Mouse (Mus musculus): ENCODE results near the gene Gp9. TPM values are rescaled to one million over a fixed set of nuclear protein-coding genes. Genes with fewer than 3 reads are reported as not detected.

The Gp9 gene
- polyA plus RNA-seq, 1 experiment from 2014 or later = 4.3 TPM

DNA sequence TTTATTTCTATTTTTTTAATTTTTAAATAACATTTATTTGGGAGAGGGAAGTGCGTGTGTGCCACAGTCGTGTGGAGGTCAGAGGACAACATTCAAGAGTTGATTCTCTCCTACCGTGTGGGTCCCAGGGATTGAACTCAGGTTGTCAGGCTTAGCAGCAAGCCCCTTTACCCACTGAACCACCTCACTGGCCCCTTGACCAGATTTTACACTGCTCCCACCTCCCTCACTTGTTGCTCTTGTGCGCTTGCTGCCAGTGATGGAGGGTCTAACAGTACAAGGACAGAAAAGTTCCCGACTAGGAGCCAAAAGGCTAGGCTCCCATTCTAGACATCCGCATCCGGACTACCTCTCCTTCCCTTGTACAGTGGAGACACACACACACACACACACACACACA, 27.6 kb downstream of the Gp9 start:
- Histone ChIP-seq H3K4me3 (ENCODE audit: low read depth, low read length) (no peak overlapping the region), H3K27ac (ENCODE audit: low read depth) (no peak overlapping the region), H3K36me3 (ENCODE audit: insufficient read depth) (0 out of 2 replicates have a peak, but pooled peaks cover 11% of the 10 kb centered on the region), H3K4me2 (no peak overlapping the region), H3K9ac (no peak overlapping the region), H3K4me1 (ENCODE audit: insufficient read depth) (no peaks in the 10 kb centered on the region; the same call in 1 of the 2 replicates), H3K9me3 (ENCODE audit: low read depth, low read length) (no peaks in the 10 kb centered on the region), H3K27me3 (ENCODE audit: insufficient read depth, low read length) (no peaks in the 10 kb centered on the region)
- TF ChIP-seq CTCF (IDR thresholded peaks at IDR 0.05; ENCODE audit: low read depth) = no peak
- 82% methylated on average over 7 of the region's 7 CpGs for WGBS
- ATAC-seq (ENCODE audit: insufficient read depth) (no peak), DNase-seq (no peak)

DNA sequence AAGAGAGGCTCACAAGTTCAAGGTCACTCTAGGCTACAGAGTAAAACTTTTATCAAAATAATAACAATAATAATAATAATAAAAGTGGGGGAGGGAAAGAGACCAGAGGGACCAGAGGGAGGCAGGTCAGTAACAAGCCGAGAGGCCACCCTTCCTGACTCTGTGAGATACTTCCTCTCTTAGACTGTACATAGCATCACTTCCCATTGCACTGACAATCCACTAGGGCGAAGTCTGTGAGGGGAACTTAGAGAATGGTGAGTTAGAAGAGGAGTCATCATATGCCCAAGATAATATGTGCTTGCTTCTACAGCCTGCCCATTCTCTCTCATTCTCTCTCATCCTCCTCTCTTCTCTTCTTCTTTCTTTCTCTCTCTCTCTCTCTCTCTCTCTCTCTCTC, 28.2 kb downstream of the Gp9 start:
- H3K4me2 ChIP-seq = no peak overlapping the region
- no peaks in the 10 kb centered on the region for H3K9me3 ChIP-seq (ENCODE audit: low read depth, low read length)
- DNase-seq (peak; percentile 15), ATAC-seq (ENCODE audit: insufficient read depth) (no peak)
- H3K36me3 ChIP-seq (ENCODE audit: insufficient read depth) = 0 out of 2 replicates have a peak, but pooled peaks cover 11% of the 10 kb centered on the region
- no peak overlapping the region for H3K9ac ChIP-seq
- no peaks in the 10 kb centered on the region for H3K27me3 ChIP-seq (ENCODE audit: insufficient read depth, low read length)
- no peaks in the 10 kb centered on the region; the same call in 1 of the 2 replicates for H3K4me1 ChIP-seq (ENCODE audit: insufficient read depth)
- 0 out of 2 replicates have a peak, but pooled peaks have one; percentile 6 for TF ChIP-seq CTCF (IDR thresholded peaks at IDR 0.05; ENCODE audit: low read depth)
- WGBS = 70% methylated on average over 2 of the region's 2 CpGs
- H3K4me3 ChIP-seq (ENCODE audit: low read depth, low read length) = no peak overlapping the region
- no peak overlapping the region for H3K27ac ChIP-seq (ENCODE audit: low read depth)

DNA sequence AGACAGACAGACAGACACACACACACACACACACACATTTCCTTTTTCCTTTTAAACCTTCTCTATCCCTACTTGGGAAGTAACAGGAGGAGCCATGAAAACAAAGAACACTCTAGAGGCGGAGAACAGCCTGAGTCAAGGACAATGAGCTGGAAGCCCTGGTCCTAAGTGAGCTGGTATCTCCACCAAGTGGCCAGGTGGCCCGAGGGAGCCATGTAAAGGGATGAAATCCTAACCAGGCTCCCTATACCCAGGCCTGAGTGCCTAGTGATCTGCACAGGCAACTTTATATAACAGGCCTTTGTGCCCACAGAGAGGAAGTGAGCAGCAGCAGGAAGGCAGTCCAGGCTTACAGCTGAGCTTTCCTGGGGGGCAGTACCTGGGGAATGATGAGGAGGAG, 29.0 kb downstream of the Gp9 start:
- WGBS = 54% methylated on average over 2 of the region's 2 CpGs
- H3K27ac ChIP-seq (ENCODE audit: low read depth) = no peak overlapping the region
- no peak for TF ChIP-seq CTCF (IDR thresholded peaks at IDR 0.05; ENCODE audit: low read depth)

DNA sequence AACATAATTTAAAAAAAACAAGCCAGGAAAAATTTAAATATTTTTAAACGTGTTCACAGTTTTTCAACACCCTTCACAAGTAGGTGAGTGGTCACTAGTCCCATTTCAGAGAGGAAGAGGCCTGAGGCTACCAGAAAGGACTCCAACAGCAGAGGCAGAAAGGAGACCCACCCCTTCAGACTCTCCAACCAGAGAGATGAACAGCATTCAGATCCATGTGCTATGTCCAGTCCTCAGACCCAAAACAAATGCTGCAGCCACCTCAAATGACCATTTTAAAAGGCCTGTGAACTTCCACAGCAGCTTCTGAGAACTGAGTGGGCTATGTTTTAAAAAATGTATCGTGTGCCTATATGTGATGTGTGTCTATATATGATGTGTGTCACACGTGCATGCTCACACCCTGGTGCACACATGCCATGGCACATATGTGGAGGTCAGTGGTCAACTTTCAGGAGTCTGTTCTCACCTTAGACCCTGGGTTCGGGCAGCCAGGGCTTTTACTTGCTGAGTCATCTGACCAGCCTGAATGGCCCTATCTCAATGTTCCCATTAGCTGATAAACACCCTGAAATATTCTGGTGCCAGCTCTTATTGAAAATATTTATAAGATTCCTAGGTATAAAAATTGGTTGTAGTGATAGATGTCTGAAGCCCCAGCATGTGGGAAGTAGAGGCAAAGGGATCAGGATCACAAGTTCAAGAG, 30.0 kb downstream of the Gp9 start:
- no peaks in the 10 kb centered on the region for H3K27me3 ChIP-seq (ENCODE audit: insufficient read depth, low read length)
- DNase-seq (no peak), ATAC-seq (ENCODE audit: insufficient read depth) (no peak)
- WGBS = 80% methylated on average over 4 of the region's 4 CpGs
- no peak overlapping the region for H3K4me3 ChIP-seq (ENCODE audit: low read depth, low read length)
- no peaks in the 10 kb centered on the region for H3K9me3 ChIP-seq (ENCODE audit: low read depth, low read length)
- peaks cover 5% of the 10 kb centered on the region; the same call in 1 of the 2 replicates for H3K4me1 ChIP-seq (ENCODE audit: insufficient read depth)
- H3K4me2 ChIP-seq = no peak overlapping the region
- H3K27ac ChIP-seq (ENCODE audit: low read depth) = no peak overlapping the region
- H3K36me3 ChIP-seq (ENCODE audit: insufficient read depth) = 0 out of 2 replicates have a peak, but pooled peaks cover 11% of the 10 kb centered on the region
- TF ChIP-seq CTCF (IDR thresholded peaks at IDR 0.05; ENCODE audit: low read depth) = no peak
- H3K9ac ChIP-seq = no peak overlapping the region

More for the DNA sequence above, 29.0 kb downstream of the Gp9 start:
- ATAC-seq (ENCODE audit: insufficient read depth) = no peak
- Histone ChIP-seq H3K9ac (no peak overlapping the region), H3K9me3 (ENCODE audit: low read depth, low read length) (no peaks in the 10 kb centered on the region), H3K4me1 (ENCODE audit: insufficient read depth) (no peaks in the 10 kb centered on the region; the same call in 1 of the 2 replicates), H3K27me3 (ENCODE audit: insufficient read depth, low read length) (no peaks in the 10 kb centered on the region), H3K4me3 (ENCODE audit: low read depth, low read length) (no peak overlapping the region), H3K4me2 (no peak overlapping the region), H3K36me3 (ENCODE audit: insufficient read depth) (0 out of 2 replicates have a peak, but pooled peaks cover 11% of the 10 kb centered on the region)
- no peak for DNase-seq

DNA sequence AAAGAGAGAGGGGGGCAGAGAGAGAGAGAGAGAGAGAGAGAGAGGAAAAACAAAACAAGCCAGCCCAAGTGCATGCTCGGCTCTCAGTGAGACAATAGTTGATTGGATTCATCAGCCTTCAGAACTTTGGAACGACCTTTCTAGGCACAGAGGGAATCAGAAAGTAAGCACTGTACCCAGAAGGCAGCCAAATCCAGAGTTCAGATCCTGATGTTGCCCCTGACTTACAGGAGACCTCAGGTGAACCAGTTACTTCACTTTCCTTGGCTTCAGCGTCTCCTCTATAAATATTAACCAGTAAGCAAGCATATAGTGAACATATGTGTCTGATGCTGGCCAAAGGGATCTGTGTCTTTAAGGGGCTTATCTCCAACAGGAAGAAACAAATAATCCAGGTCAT, 30.6 kb downstream of the Gp9 start:
- ATAC-seq (ENCODE audit: insufficient read depth) = no peak
- Histone ChIP-seq H3K9me3 (ENCODE audit: low read depth, low read length) (no peaks in the 10 kb centered on the region), H3K27me3 (ENCODE audit: insufficient read depth, low read length) (no peaks in the 10 kb centered on the region), H3K4me2 (no peak overlapping the region), H3K27ac (ENCODE audit: low read depth) (no peak overlapping the region), H3K4me1 (ENCODE audit: insufficient read depth) (peaks cover 5% of the 10 kb centered on the region; the same call in 1 of the 2 replicates), H3K36me3 (ENCODE audit: insufficient read depth) (peaks cover 13% of the 10 kb centered on the region; the same call in 1 of the 2 replicates), H3K9ac (no peak overlapping the region), H3K4me3 (ENCODE audit: low read depth, low read length) (no peak overlapping the region)
- no peak for TF ChIP-seq CTCF (IDR thresholded peaks at IDR 0.05; ENCODE audit: low read depth)
- 76% methylated on average over 3 of the region's 3 CpGs for WGBS
- no peak for DNase-seq

DNA sequence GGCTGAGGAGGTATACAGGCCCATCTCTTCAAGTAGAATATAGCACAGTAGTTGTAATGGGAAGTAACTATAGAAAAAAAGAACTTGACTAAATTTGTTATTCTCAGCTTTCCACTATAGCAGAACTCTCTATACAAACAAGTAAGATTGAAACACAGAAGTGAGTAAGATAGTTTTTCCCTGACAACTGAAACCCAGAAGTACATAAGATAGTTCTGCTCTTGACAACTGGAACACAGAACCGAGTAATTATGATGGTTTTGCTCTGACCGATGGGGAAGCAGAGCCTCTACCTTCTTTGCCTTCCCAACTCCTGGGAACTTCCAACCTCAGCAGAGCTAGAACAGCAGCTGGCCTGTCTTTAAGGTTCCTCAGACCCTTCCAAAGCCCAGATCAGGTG, 31.3 kb downstream of the Gp9 start:
- Histone ChIP-seq H3K9me3 (ENCODE audit: low read depth, low read length) (no peaks in the 10 kb centered on the region), H3K27ac (ENCODE audit: low read depth) (no peak overlapping the region), H3K4me2 (peak overlapping the region; percentile 74), H3K27me3 (ENCODE audit: insufficient read depth, low read length) (no peaks in the 10 kb centered on the region), H3K36me3 (ENCODE audit: insufficient read depth) (peaks cover 17% of the 10 kb centered on the region; the same call in 1 of the 2 replicates), H3K4me1 (ENCODE audit: insufficient read depth) (peaks cover 5% of the 10 kb centered on the region; the same call in 1 of the 2 replicates), H3K9ac (no peak overlapping the region), H3K4me3 (ENCODE audit: low read depth, low read length) (peak overlapping the region; percentile 1; the same call in 1 of the 2 replicates)
- no peak for TF ChIP-seq CTCF (IDR thresholded peaks at IDR 0.05; ENCODE audit: low read depth)
- DNase-seq = no peak
- ATAC-seq (ENCODE audit: insufficient read depth) = no peak
- 85% methylated on average over 2 of the region's 2 CpGs for WGBS

DNA sequence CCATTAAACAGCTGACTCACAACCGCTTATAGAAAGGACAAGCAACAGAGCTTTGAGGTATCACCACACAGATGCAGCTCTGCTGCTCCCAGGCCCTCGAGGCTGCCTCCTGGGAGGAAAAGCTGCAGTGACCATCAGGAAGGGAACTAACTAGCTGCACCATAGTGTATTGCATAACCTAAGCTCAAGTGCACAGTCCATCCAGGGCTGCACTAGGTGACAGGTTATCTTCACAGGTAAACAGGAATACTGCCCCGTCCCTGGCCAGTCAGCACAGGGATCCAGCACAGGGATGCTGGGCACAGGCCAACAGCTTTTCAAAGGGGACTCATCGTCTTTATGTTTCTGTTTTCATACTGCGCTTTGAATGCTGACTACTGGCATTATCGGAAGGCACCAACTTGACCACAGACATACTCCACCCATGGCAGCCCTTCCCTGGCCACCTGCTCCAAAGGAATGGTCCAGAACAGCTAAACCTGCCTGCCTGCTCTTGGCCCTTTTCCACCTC, 31.8 kb downstream of the Gp9 start:
- peaks cover 16% of the 10 kb centered on the region; the same call in 1 of the 2 replicates for H3K36me3 ChIP-seq (ENCODE audit: insufficient read depth)
- ATAC-seq (ENCODE audit: insufficient read depth) (no peak), DNase-seq (no peak)
- no peaks in the 10 kb centered on the region for H3K27me3 ChIP-seq (ENCODE audit: insufficient read depth, low read length)
- no peaks in the 10 kb centered on the region for H3K9me3 ChIP-seq (ENCODE audit: low read depth, low read length)
- no peak for TF ChIP-seq CTCF (IDR thresholded peaks at IDR 0.05; ENCODE audit: low read depth)
- H3K9ac ChIP-seq = no peak overlapping the region; the same call in 1 of the 2 replicates
- peak overlapping the region; percentile 74 for H3K4me2 ChIP-seq
- WGBS = 83% methylated on average over 6 of the region's 6 CpGs
- H3K4me3 ChIP-seq (ENCODE audit: low read depth, low read length) = peak overlapping the region; percentile 77
- peaks cover 5% of the 10 kb centered on the region; the same call in 1 of the 2 replicates for H3K4me1 ChIP-seq (ENCODE audit: insufficient read depth)
- H3K27ac ChIP-seq (ENCODE audit: low read depth) = no peak overlapping the region
